Mouse (Mus musculus): ENCODE data around the gene Ank3. TPM values are rescaled to one million over a fixed set of nuclear protein-coding genes. Genes with fewer than 3 reads are reported as not detected.

Ank3 gene
- polyA plus RNA-seq, 1 experiment from 2014 or later: 24.5 TPM

GRCm38 (mm10) chr10:69454480-69454879 lies 55.9 kb downstream of the Ank3 start:
- WGBS: 68% methylated on average over 7 of the region's 7 CpGs
- H3K4me3 ChIP-seq (ENCODE audit: low read depth, low read length): no peak overlapping the region
- ATAC-seq (no peak), DNase-seq (ENCODE audit: low spot score) (no peak)
- no peak overlapping the region for H3K4me2 ChIP-seq (replicated peaks; ENCODE audit: low read depth, low read length)
- H3K4me1 ChIP-seq (ENCODE audit: insufficient read depth, low read depth, low read length): no peaks in the 10 kb centered on the region
- H3K36me3 ChIP-seq (ENCODE audit: insufficient read depth, low read length): no peaks in the 10 kb centered on the region
- no peaks in the 10 kb centered on the region for H3K27me3 ChIP-seq (replicated peaks; ENCODE audit: insufficient read depth, low read length)
- TF ChIP-seq EP300 (IDR thresholded peaks at IDR 0.05): no peak
- TF ChIP-seq CTCF (IDR thresholded peaks at IDR 0.05): no peak
- no peak overlapping the region for H3K27ac ChIP-seq (ENCODE audit: low read length)
- H3K9me3 ChIP-seq (ENCODE audit: low read length): no peaks in the 10 kb centered on the region
- H3K9ac ChIP-seq (replicated peaks; ENCODE audit: low read depth): no peak overlapping the region

GRCm38 (mm10) chr10:69464826-69465225 lies 66.3 kb downstream of the Ank3 start:
- TF ChIP-seq CTCF (IDR thresholded peaks at IDR 0.05): no peak
- TF ChIP-seq EP300 (IDR thresholded peaks at IDR 0.05): no peak
- Histone ChIP-seq H3K4me1 (ENCODE audit: insufficient read depth, low read depth, low read length) (no peaks in the 10 kb centered on the region), H3K27ac (ENCODE audit: low read length) (no peak overlapping the region), H3K27me3 (replicated peaks; ENCODE audit: insufficient read depth, low read length) (no peaks in the 10 kb centered on the region), H3K36me3 (ENCODE audit: insufficient read depth, low read length) (no peaks in the 10 kb centered on the region), H3K9me3 (ENCODE audit: low read length) (no peaks in the 10 kb centered on the region), H3K9ac (replicated peaks; ENCODE audit: low read depth) (no peak overlapping the region), H3K4me3 (ENCODE audit: low read depth, low read length) (no peak overlapping the region), H3K4me2 (replicated peaks; ENCODE audit: low read depth, low read length) (no peak overlapping the region)
- WGBS: 58% methylated on average over 4 of the region's 4 CpGs
- DNase-seq (ENCODE audit: low spot score) (no peak), ATAC-seq (no peak)

DNA sequence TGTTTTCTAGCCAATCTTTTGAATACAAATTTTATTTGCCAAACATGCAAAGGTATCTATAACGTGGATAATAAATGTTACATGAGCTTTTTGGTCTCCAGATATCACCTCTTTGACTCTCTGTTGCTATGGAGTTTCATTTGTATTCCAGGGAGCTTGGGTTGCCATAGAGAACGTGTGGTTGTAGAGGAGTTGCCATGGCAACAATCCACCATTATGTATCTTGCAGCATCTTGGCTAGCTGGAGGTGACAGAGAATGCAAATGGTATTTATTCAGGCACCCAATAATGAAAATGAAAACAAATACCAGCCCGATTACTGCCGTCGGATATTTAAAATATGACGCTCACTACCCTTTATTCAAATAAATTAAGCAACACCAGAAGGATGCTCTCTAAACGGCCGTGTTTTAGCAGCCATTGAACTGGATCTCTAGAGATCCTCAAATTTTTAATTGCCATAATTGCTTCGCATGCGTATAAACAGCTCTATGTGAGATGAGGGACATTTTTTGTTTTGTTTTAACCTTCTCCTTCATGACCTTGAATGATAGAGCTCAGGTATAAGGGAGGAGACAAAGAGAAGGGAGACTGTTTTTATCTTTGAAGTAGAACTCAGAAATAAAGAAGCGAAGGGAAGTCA lies 67.1 kb downstream of the Ank3 start:
- TF ChIP-seq CTCF (IDR thresholded peaks at IDR 0.05) (no peak), EP300 (IDR thresholded peaks at IDR 0.05) (no peak)
- DNase-seq (ENCODE audit: low spot score): no peak

GRCm38 (mm10) chr10:69466201-69466585 lies 67.6 kb downstream of the Ank3 start:
- no peaks in the 10 kb centered on the region for H3K9me3 ChIP-seq (ENCODE audit: low read length)
- no peaks in the 10 kb centered on the region for H3K4me1 ChIP-seq (ENCODE audit: insufficient read depth, low read depth, low read length)
- no peaks in the 10 kb centered on the region for H3K27me3 ChIP-seq (replicated peaks; ENCODE audit: insufficient read depth, low read length)
- H3K4me3 ChIP-seq (ENCODE audit: low read depth, low read length): no peak overlapping the region
- WGBS: 62% methylated on average over 2 of the region's 2 CpGs
- no peak overlapping the region for H3K27ac ChIP-seq (ENCODE audit: low read length)
- H3K9ac ChIP-seq (replicated peaks; ENCODE audit: low read depth): no peak overlapping the region
- no peaks in the 10 kb centered on the region for H3K36me3 ChIP-seq (ENCODE audit: insufficient read depth, low read length)
- TF ChIP-seq CTCF (IDR thresholded peaks at IDR 0.05) (no peak), EP300 (IDR thresholded peaks at IDR 0.05) (no peak)
- H3K4me2 ChIP-seq (replicated peaks; ENCODE audit: low read depth, low read length): no peak overlapping the region
- DNase-seq (ENCODE audit: low spot score) (no peak), ATAC-seq (no peak)

More for the DNA sequence above, 67.1 kb downstream of the Ank3 start:
- no peaks in the 10 kb centered on the region for H3K9me3 ChIP-seq (ENCODE audit: low read length)
- no peak overlapping the region for H3K4me2 ChIP-seq (replicated peaks; ENCODE audit: low read depth, low read length)
- H3K27me3 ChIP-seq (replicated peaks; ENCODE audit: insufficient read depth, low read length): no peaks in the 10 kb centered on the region
- no peaks in the 10 kb centered on the region for H3K4me1 ChIP-seq (ENCODE audit: insufficient read depth, low read depth, low read length)
- no peak overlapping the region for H3K27ac ChIP-seq (ENCODE audit: low read length)
- no peaks in the 10 kb centered on the region for H3K36me3 ChIP-seq (ENCODE audit: insufficient read depth, low read length)
- no peak overlapping the region for H3K9ac ChIP-seq (replicated peaks; ENCODE audit: low read depth)
- no peak overlapping the region for H3K4me3 ChIP-seq (ENCODE audit: low read depth, low read length)
- WGBS: 67% methylated on average over 11 of the region's 11 CpGs
- ATAC-seq: no peak

DNA sequence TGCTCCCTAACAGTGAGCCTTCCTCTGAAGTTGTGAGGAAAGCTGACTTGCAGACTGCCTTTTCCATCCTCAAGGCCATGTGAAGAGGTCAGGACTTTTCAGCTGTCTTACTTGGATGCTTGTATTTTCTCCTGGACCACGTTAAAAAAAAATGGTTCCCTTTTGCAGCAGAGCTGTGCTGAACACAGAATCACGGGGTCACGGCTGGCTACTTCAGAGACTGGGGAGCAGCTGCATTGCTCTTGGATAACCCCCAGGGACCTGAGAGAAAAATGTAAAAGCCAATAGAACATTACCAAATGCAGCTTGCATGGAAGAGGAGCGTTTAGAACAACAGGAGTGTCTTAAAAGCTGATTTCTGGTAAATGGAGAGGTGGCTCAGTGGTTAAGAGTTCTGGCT lies 68.0 kb downstream of the Ank3 start:
- Histone ChIP-seq H3K27me3 (replicated peaks; ENCODE audit: insufficient read depth, low read length) (no peaks in the 10 kb centered on the region), H3K4me2 (replicated peaks; ENCODE audit: low read depth, low read length) (no peak overlapping the region), H3K4me3 (ENCODE audit: low read depth, low read length) (no peak overlapping the region), H3K36me3 (ENCODE audit: insufficient read depth, low read length) (no peaks in the 10 kb centered on the region), H3K4me1 (ENCODE audit: insufficient read depth, low read depth, low read length) (no peaks in the 10 kb centered on the region), H3K9ac (replicated peaks; ENCODE audit: low read depth) (no peak overlapping the region), H3K9me3 (ENCODE audit: low read length) (no peaks in the 10 kb centered on the region), H3K27ac (ENCODE audit: low read length) (no peak overlapping the region)
- DNase-seq (ENCODE audit: low spot score): no peak
- TF ChIP-seq EP300 (IDR thresholded peaks at IDR 0.05): no peak
- no peak for TF ChIP-seq CTCF (IDR thresholded peaks at IDR 0.05)
- ATAC-seq: no peak
- WGBS: 61% methylated on average over 4 of the region's 4 CpGs

GRCm38 (mm10) chr10:69467182-69467581 lies 68.6 kb downstream of the Ank3 start:
- WGBS: 65% methylated on average over 2 of the region's 2 CpGs
- ATAC-seq (no peak), DNase-seq (ENCODE audit: low spot score) (no peak)
- no peaks in the 10 kb centered on the region for H3K4me1 ChIP-seq (ENCODE audit: insufficient read depth, low read depth, low read length)
- TF ChIP-seq EP300 (IDR thresholded peaks at IDR 0.05): no peak
- no peak overlapping the region for H3K4me2 ChIP-seq (replicated peaks; ENCODE audit: low read depth, low read length)
- H3K4me3 ChIP-seq (ENCODE audit: low read depth, low read length): no peak overlapping the region
- H3K9ac ChIP-seq (replicated peaks; ENCODE audit: low read depth): no peak overlapping the region
- H3K27me3 ChIP-seq (replicated peaks; ENCODE audit: insufficient read depth, low read length): no peaks in the 10 kb centered on the region
- no peaks in the 10 kb centered on the region for H3K36me3 ChIP-seq (ENCODE audit: insufficient read depth, low read length)
- no peak overlapping the region for H3K27ac ChIP-seq (ENCODE audit: low read length)
- H3K9me3 ChIP-seq (ENCODE audit: low read length): no peaks in the 10 kb centered on the region

GRCm38 (mm10) chr10:69471841-69472240 lies 73.3 kb downstream of the Ank3 start:
- Histone ChIP-seq H3K4me3 (ENCODE audit: low read depth, low read length) (no peak overlapping the region), H3K36me3 (ENCODE audit: insufficient read depth, low read length) (no peaks in the 10 kb centered on the region), H3K4me2 (replicated peaks; ENCODE audit: low read depth, low read length) (no peak overlapping the region), H3K9me3 (ENCODE audit: low read length) (no peaks in the 10 kb centered on the region), H3K9ac (replicated peaks; ENCODE audit: low read depth) (no peak overlapping the region), H3K27ac (ENCODE audit: low read length) (no peak overlapping the region), H3K4me1 (ENCODE audit: insufficient read depth, low read depth, low read length) (no peaks in the 10 kb centered on the region), H3K27me3 (replicated peaks; ENCODE audit: insufficient read depth, low read length) (no peaks in the 10 kb centered on the region)
- DNase-seq (ENCODE audit: low spot score) (no peak), ATAC-seq (no peak)
- 79% methylated on average over 4 of the region's 4 CpGs for WGBS
- TF ChIP-seq CTCF (IDR thresholded peaks at IDR 0.05) (no peak), EP300 (IDR thresholded peaks at IDR 0.05) (no peak)

All from lung, postnatal 0 days (tissue).